Mouse (Mus musculus): ENCODE measurements at regions not wholly inside any gene's neighbourhood (a gene's known extent, or its start where the extent isn't known, plus 50 kb on each side); places are given as distances from the start of the nearest gene placed in this dataset.

DNA sequence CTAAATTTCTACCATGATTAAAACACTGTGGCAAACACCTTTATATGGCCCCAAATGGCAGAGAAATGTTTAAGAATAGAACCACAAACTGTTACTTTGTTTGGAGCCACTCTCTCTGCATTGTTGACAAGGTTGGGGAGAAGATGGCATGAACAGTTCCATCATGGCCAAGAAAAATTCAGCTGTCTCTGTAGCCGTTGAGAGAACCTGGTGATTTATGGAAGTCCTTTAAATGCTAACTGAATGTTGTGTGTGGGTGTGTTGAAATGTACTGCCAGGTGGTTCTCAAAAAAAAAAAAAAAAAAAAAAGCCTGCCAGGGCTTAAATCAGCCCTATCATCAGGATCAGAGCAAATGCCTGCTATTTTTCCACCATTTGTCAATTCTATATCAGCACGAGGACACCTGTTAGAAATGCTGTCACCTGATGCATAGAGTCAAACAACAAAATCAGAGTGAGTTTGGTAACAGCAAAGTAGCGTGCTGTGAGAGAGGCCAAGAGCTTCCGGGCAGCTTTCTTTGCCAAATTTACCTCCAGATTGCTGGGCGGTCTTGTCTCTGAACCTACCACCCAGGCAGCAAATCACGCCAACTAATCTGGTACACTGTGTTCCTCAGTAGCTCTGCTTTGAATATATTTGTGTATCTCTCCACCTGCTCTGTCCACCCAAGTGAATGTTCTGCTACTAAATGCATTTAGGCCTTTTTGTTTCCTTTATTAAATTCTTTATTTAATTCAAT is 536.5 kb downstream of the Btbd3 start:
- no peak overlapping the region for H3K9ac ChIP-seq (ENCODE audit: low read depth, low read length)
- H3K9me3 ChIP-seq (ENCODE audit: control insufficient read depth, low read length) = no peaks in the 10 kb centered on the region
- no peak overlapping the region for H3K4me2 ChIP-seq (ENCODE audit: low read depth, low read length)
- ATAC-seq = no peak
- 73% methylated on average over 6 of the region's 6 CpGs for WGBS
- H3K4me1 ChIP-seq (ENCODE audit: control insufficient read depth, insufficient read depth, low read length) = no peaks in the 10 kb centered on the region
- H3K36me3 ChIP-seq (ENCODE audit: control insufficient read depth, insufficient read depth, low read length) = no peaks in the 10 kb centered on the region
- no peaks in the 10 kb centered on the region for H3K27me3 ChIP-seq (replicated peaks; ENCODE audit: control insufficient read depth, insufficient read depth, low read length)
- H3K4me3 ChIP-seq (ENCODE audit: low read length) = no peak overlapping the region
- H3K27ac ChIP-seq (ENCODE audit: low read length) = no peak overlapping the region

GRCm38 (mm10) chr2:138806196-138806595 is 549.8 kb downstream of the Btbd3 start:
- no peak for ATAC-seq
- H3K9me3 ChIP-seq (ENCODE audit: control insufficient read depth, low read length) = no peaks in the 10 kb centered on the region
- WGBS = 77% methylated on average over 3 of the region's 3 CpGs
- no peaks in the 10 kb centered on the region for H3K36me3 ChIP-seq (ENCODE audit: control insufficient read depth, insufficient read depth, low read length)
- no peak overlapping the region for H3K4me2 ChIP-seq (ENCODE audit: low read depth, low read length)
- H3K27me3 ChIP-seq (replicated peaks; ENCODE audit: control insufficient read depth, insufficient read depth, low read length) = no peaks in the 10 kb centered on the region
- H3K4me3 ChIP-seq (ENCODE audit: low read length) = no peak overlapping the region
- no peak overlapping the region for H3K27ac ChIP-seq (ENCODE audit: low read length)
- H3K9ac ChIP-seq (ENCODE audit: low read depth, low read length) = no peak overlapping the region
- no peaks in the 10 kb centered on the region for H3K4me1 ChIP-seq (ENCODE audit: control insufficient read depth, insufficient read depth, low read length)

- WGBS = 78% methylated on average over 2 of the region's 2 CpGs
- no peaks in the 10 kb centered on the region for H3K36me3 ChIP-seq (ENCODE audit: control insufficient read depth, insufficient read depth, low read length)
- ATAC-seq = no peak
These were observed 553.4 kb downstream of the Btbd3 start for GRCm38 (mm10) chr2:138809767-138810166.

DNA sequence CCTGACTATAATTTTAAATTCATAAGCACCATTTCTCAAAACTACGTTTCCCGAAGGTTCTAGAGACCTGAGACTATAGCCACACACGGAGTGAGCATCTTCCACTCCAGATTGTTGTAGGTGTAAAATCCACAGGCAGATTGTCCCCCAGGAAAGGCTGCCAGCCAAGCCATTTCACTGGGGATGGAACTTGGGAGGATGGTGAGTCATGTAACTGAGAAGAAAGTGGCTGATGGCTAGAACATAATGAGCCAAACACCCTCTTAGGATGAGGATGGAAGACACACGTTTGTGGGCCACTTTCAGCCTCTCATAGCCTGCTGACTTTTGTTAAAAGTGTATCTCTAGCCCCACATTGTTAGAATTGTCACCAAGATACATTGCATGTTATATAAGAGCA is 564.1 kb downstream of the Btbd3 start:
- Histone ChIP-seq H3K4me2 (ENCODE audit: low read depth, low read length) (no peak overlapping the region), H3K36me3 (ENCODE audit: control insufficient read depth, insufficient read depth, low read length) (no peaks in the 10 kb centered on the region), H3K9ac (ENCODE audit: low read depth, low read length) (no peak overlapping the region), H3K9me3 (ENCODE audit: control insufficient read depth, low read length) (no peaks in the 10 kb centered on the region), H3K4me3 (ENCODE audit: low read length) (no peak overlapping the region), H3K27ac (ENCODE audit: low read length) (no peak overlapping the region), H3K4me1 (ENCODE audit: control insufficient read depth, insufficient read depth, low read length) (no peaks in the 10 kb centered on the region), H3K27me3 (replicated peaks; ENCODE audit: control insufficient read depth, insufficient read depth, low read length) (no peaks in the 10 kb centered on the region)
- ATAC-seq = no peak
- WGBS = 75% methylated on average over 4 of the region's 4 CpGs

More at GRCm38 (mm10) chr2:138809767-138810166, 553.4 kb downstream of the Btbd3 start:
- H3K4me2 ChIP-seq (ENCODE audit: low read depth, low read length) = no peak overlapping the region
- no peak overlapping the region for H3K27ac ChIP-seq (ENCODE audit: low read length)
- no peaks in the 10 kb centered on the region for H3K9me3 ChIP-seq (ENCODE audit: control insufficient read depth, low read length)
- no peaks in the 10 kb centered on the region for H3K27me3 ChIP-seq (replicated peaks; ENCODE audit: control insufficient read depth, insufficient read depth, low read length)
- no peak overlapping the region for H3K9ac ChIP-seq (ENCODE audit: low read depth, low read length)
- H3K4me1 ChIP-seq (ENCODE audit: control insufficient read depth, insufficient read depth, low read length) = no peaks in the 10 kb centered on the region
- no peak overlapping the region for H3K4me3 ChIP-seq (ENCODE audit: low read length)

DNA sequence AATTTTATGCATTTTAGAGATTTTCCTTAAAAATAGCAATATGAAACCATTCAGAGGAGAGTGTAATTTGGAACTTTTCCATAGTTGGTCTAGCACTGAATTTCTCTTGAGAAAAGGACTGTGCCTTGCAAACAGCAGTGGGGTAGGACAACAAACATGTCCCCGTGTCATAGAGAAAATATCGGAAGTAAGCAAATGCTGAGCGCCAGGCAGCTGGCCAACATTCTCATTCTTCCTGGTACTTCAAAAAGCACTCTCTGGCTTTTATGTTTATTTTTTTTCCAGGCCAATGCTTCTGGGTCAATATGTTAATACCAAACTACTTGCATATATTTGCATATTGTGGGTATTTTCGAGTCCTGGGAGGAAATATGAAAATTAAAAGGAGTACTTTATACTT is 568.5 kb downstream of the Btbd3 start:
- ATAC-seq = no peak

GRCm38 (mm10) chr2:138827813-138828570 is 571.6 kb downstream of the Btbd3 start:
- no peaks in the 10 kb centered on the region for H3K36me3 ChIP-seq (ENCODE audit: control insufficient read depth, insufficient read depth, low read length)
- no peaks in the 10 kb centered on the region for H3K4me1 ChIP-seq (ENCODE audit: control insufficient read depth, insufficient read depth, low read length)
- no peaks in the 10 kb centered on the region for H3K27me3 ChIP-seq (replicated peaks; ENCODE audit: control insufficient read depth, insufficient read depth, low read length)
- H3K4me3 ChIP-seq (ENCODE audit: low read length) = no peak overlapping the region
- 55% methylated on average over 2 of the region's 2 CpGs for WGBS
- no peak for ATAC-seq
- no peak overlapping the region for H3K4me2 ChIP-seq (ENCODE audit: low read depth, low read length)
- no peak overlapping the region for H3K27ac ChIP-seq (ENCODE audit: low read length)
- H3K9me3 ChIP-seq (ENCODE audit: control insufficient read depth, low read length) = no peaks in the 10 kb centered on the region
- no peak overlapping the region for H3K9ac ChIP-seq (ENCODE audit: low read depth, low read length)

More for the DNA sequence above, 568.5 kb downstream of the Btbd3 start:
- no peaks in the 10 kb centered on the region for H3K4me1 ChIP-seq (ENCODE audit: control insufficient read depth, insufficient read depth, low read length)
- no peaks in the 10 kb centered on the region for H3K27me3 ChIP-seq (replicated peaks; ENCODE audit: control insufficient read depth, insufficient read depth, low read length)
- 68% methylated on average over 4 of the region's 4 CpGs for WGBS
- no peak overlapping the region for H3K4me3 ChIP-seq (ENCODE audit: low read length)
- no peak overlapping the region for H3K9ac ChIP-seq (ENCODE audit: low read depth, low read length)
- H3K36me3 ChIP-seq (ENCODE audit: control insufficient read depth, insufficient read depth, low read length) = no peaks in the 10 kb centered on the region
- no peak overlapping the region for H3K4me2 ChIP-seq (ENCODE audit: low read depth, low read length)
- H3K27ac ChIP-seq (ENCODE audit: low read length) = no peak overlapping the region
- H3K9me3 ChIP-seq (ENCODE audit: control insufficient read depth, low read length) = no peaks in the 10 kb centered on the region

- Histone ChIP-seq H3K4me1 (ENCODE audit: control insufficient read depth, insufficient read depth, low read length) (no peaks in the 10 kb centered on the region), H3K36me3 (ENCODE audit: control insufficient read depth, insufficient read depth, low read length) (no peaks in the 10 kb centered on the region), H3K4me3 (ENCODE audit: low read length) (no peak overlapping the region), H3K9ac (ENCODE audit: low read depth, low read length) (no peak overlapping the region), H3K4me2 (ENCODE audit: low read depth, low read length) (no peak overlapping the region), H3K27ac (ENCODE audit: low read length) (no peak overlapping the region), H3K27me3 (replicated peaks; ENCODE audit: control insufficient read depth, insufficient read depth, low read length) (no peaks in the 10 kb centered on the region), H3K9me3 (ENCODE audit: control insufficient read depth, low read length) (no peaks in the 10 kb centered on the region)
- ATAC-seq = no peak
- WGBS = 48% methylated on average over 3 of the region's 3 CpGs
These were observed 582.5 kb downstream of the Btbd3 start for GRCm38 (mm10) chr2:138838846-138839245.

- ATAC-seq = no peak
- no peaks in the 10 kb centered on the region for H3K4me1 ChIP-seq (ENCODE audit: control insufficient read depth, insufficient read depth, low read length)
- H3K4me3 ChIP-seq (ENCODE audit: low read length) = no peak overlapping the region
These were observed 602.8 kb downstream of the Btbd3 start for GRCm38 (mm10) chr2:138859121-138859520.

DNA sequence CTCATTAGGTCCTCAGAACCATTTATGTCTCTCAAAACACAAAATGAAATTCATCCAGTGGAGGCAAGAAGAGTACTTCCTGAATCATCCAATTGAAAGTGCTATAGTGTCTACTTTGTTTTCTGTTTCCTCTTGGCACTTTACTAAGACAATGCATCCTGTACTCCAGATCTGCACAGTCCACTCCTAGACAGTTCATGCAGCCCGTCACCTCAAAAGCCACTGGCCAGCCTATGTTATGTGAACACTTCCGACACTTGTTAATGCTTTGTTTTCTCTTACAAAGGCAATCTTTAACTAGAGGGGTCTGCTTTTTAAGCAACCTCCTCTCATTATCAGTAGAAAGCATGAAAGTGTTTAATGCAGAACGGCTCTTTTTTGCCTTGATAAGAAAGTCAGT is 597.1 kb upstream of the Sptlc3 start:
- H3K4me1 ChIP-seq (ENCODE audit: control insufficient read depth, insufficient read depth, low read length) = no peaks in the 10 kb centered on the region
- H3K4me2 ChIP-seq (ENCODE audit: low read depth, low read length) = no peak overlapping the region
- H3K27me3 ChIP-seq (replicated peaks; ENCODE audit: control insufficient read depth, insufficient read depth, low read length) = no peaks in the 10 kb centered on the region
- H3K27ac ChIP-seq (ENCODE audit: low read length) = no peak overlapping the region
- no peaks in the 10 kb centered on the region for H3K36me3 ChIP-seq (ENCODE audit: control insufficient read depth, insufficient read depth, low read length)
- 59% methylated on average over 3 of the region's 3 CpGs for WGBS
- H3K9me3 ChIP-seq (ENCODE audit: control insufficient read depth, low read length) = no peaks in the 10 kb centered on the region
- ATAC-seq = no peak
- H3K9ac ChIP-seq (ENCODE audit: low read depth, low read length) = no peak overlapping the region
- H3K4me3 ChIP-seq (ENCODE audit: low read length) = no peak overlapping the region

More at GRCm38 (mm10) chr2:138859121-138859520, 602.8 kb downstream of the Btbd3 start:
- Histone ChIP-seq H3K4me2 (ENCODE audit: low read depth, low read length) (no peak overlapping the region), H3K9ac (ENCODE audit: low read depth, low read length) (no peak overlapping the region), H3K9me3 (ENCODE audit: control insufficient read depth, low read length) (no peaks in the 10 kb centered on the region), H3K27me3 (replicated peaks; ENCODE audit: control insufficient read depth, insufficient read depth, low read length) (no peaks in the 10 kb centered on the region), H3K36me3 (ENCODE audit: control insufficient read depth, insufficient read depth, low read length) (no peaks in the 10 kb centered on the region), H3K27ac (ENCODE audit: low read length) (no peak overlapping the region)

Data from intestine, embryonic 16.5 days (tissue).